Mouse (Mus musculus): ENCODE measurements around the gene Ssh1. TPM values are rescaled to one million over a fixed set of nuclear protein-coding genes. Genes with fewer than 3 reads are reported as not detected.
A peak's percentile ranks its signal among the peaks of the same experiment; 100 is the strongest.

The Ssh1 gene
- total and polyA plus RNA-seq, 2 experiments from 2014 or later, result 9.7 to 14.5 TPM

GRCm38 (mm10) chr5:113942580-113942979 lies 51.1 kb downstream of the Ssh1 start:
- Histone ChIP-seq H3K36me3 (ENCODE audit: insufficient read depth, low read length) (peaks cover 53% of the 10 kb centered on the region), H3K4me2 (ENCODE audit: low read depth, low read length) (no peak overlapping the region), H3K4me3 (ENCODE audit: low read length) (no peak overlapping the region), H3K4me1 (ENCODE audit: insufficient read depth, low read length) (no peaks in the 10 kb centered on the region), H3K9ac (replicated peaks; ENCODE audit: low read length) (no peak overlapping the region), H3K9me3 (ENCODE audit: low read length) (no peaks in the 10 kb centered on the region), H3K27me3 (ENCODE audit: insufficient read depth, low read length) (no peaks in the 10 kb centered on the region), H3K27ac (no peak overlapping the region)
- whole genome bisulfite sequencing, result 90% methylated on average over 12 of the region's 12 CpGs
- ATAC-seq (peak; percentile 71), DNase-seq (ENCODE audit: low spot score) (peak; percentile 61)
- peak; percentile 71 for TF ChIP-seq CTCF (IDR thresholded peaks at IDR 0.05; ENCODE audit: low read depth)

GRCm38 (mm10) chr5:113939263-113939900 lies 54.3 kb downstream of the Ssh1 start:
- Histone ChIP-seq H3K36me3 (ENCODE audit: insufficient read depth, low read length) (peaks cover 31% of the 10 kb centered on the region), H3K4me2 (ENCODE audit: low read depth, low read length) (no peak overlapping the region), H3K27me3 (ENCODE audit: insufficient read depth, low read length) (no peaks in the 10 kb centered on the region), H3K4me1 (ENCODE audit: insufficient read depth, low read length) (no peaks in the 10 kb centered on the region), H3K27ac (no peak overlapping the region), H3K9ac (replicated peaks; ENCODE audit: low read length) (no peak overlapping the region), H3K9me3 (ENCODE audit: low read length) (no peaks in the 10 kb centered on the region), H3K4me3 (ENCODE audit: low read length) (no peak overlapping the region)
- ATAC-seq (no peak), DNase-seq (ENCODE audit: low spot score) (no peak)
- TF ChIP-seq CTCF (IDR thresholded peaks at IDR 0.05; ENCODE audit: low read depth), result no peak
- 53% methylated on average over 12 of the region's 12 CpGs for WGBS

GRCm38 (mm10) chr5:113937650-113938049 lies 56.0 kb downstream of the Ssh1 start:
- 56% methylated on average over 7 of the region's 7 CpGs for WGBS
- no peak overlapping the region for H3K4me2 ChIP-seq (ENCODE audit: low read depth, low read length)
- no peak for TF ChIP-seq CTCF (IDR thresholded peaks at IDR 0.05; ENCODE audit: low read depth)
- no peaks in the 10 kb centered on the region for H3K27me3 ChIP-seq (ENCODE audit: insufficient read depth, low read length)
- H3K27ac ChIP-seq, result peak overlapping the region; percentile 15; the same call in 1 of the 2 replicates
- no peaks in the 10 kb centered on the region for H3K9me3 ChIP-seq (ENCODE audit: low read length)
- ATAC-seq, result no peak
- no peak for DNase-seq (ENCODE audit: low spot score)
- no peaks in the 10 kb centered on the region for H3K4me1 ChIP-seq (ENCODE audit: insufficient read depth, low read length)
- no peak overlapping the region for H3K4me3 ChIP-seq (ENCODE audit: low read length)
- peaks cover 20% of the 10 kb centered on the region; the same call in 1 of the 2 replicates for H3K36me3 ChIP-seq (ENCODE audit: insufficient read depth, low read length)
- H3K9ac ChIP-seq (replicated peaks; ENCODE audit: low read length), result no peak overlapping the region

GRCm38 (mm10) chr5:113933889-113934288 lies 59.8 kb downstream of the Ssh1 start:
- H3K9me3 ChIP-seq (ENCODE audit: low read length), result no peaks in the 10 kb centered on the region
- H3K4me3 ChIP-seq (ENCODE audit: low read length), result no peak overlapping the region
- H3K27ac ChIP-seq, result no peak overlapping the region
- no peaks in the 10 kb centered on the region for H3K4me1 ChIP-seq (ENCODE audit: insufficient read depth, low read length)
- no peak for DNase-seq (ENCODE audit: low spot score)
- WGBS, result 80% methylated on average over 6 of the region's 6 CpGs
- no peaks in the 10 kb centered on the region for H3K36me3 ChIP-seq (ENCODE audit: insufficient read depth, low read length)
- no peak overlapping the region for H3K9ac ChIP-seq (replicated peaks; ENCODE audit: low read length)
- no peak for ATAC-seq
- no peak overlapping the region for H3K4me2 ChIP-seq (ENCODE audit: low read depth, low read length)
- TF ChIP-seq CTCF (IDR thresholded peaks at IDR 0.05; ENCODE audit: low read depth), result no peak
- no peaks in the 10 kb centered on the region for H3K27me3 ChIP-seq (ENCODE audit: insufficient read depth, low read length)

- DNase-seq (ENCODE audit: low spot score) (no peak), ATAC-seq (no peak)
- no peaks in the 10 kb centered on the region for H3K9me3 ChIP-seq (ENCODE audit: low read length)
- no peaks in the 10 kb centered on the region for H3K4me1 ChIP-seq (ENCODE audit: insufficient read depth, low read length)
- no peaks in the 10 kb centered on the region for H3K27me3 ChIP-seq (ENCODE audit: insufficient read depth, low read length)
- WGBS, result 90% methylated on average over 4 of the region's 4 CpGs
- H3K27ac ChIP-seq, result no peak overlapping the region
- H3K36me3 ChIP-seq (ENCODE audit: insufficient read depth, low read length), result no peaks in the 10 kb centered on the region
- no peak overlapping the region for H3K4me2 ChIP-seq (ENCODE audit: low read depth, low read length)
- peak; percentile 55 for TF ChIP-seq CTCF (IDR thresholded peaks at IDR 0.05; ENCODE audit: low read depth)
- H3K9ac ChIP-seq (replicated peaks; ENCODE audit: low read length), result no peak overlapping the region
- H3K4me3 ChIP-seq (ENCODE audit: low read length), result no peak overlapping the region
Observed at GRCm38 (mm10) chr5:113933480-113933879, 60.2 kb downstream of the Ssh1 start.

GRCm38 (mm10) chr5:113932310-113932709 lies 61.4 kb downstream of the Ssh1 start:
- DNase-seq (ENCODE audit: low spot score) (no peak), ATAC-seq (no peak)
- Histone ChIP-seq H3K4me2 (ENCODE audit: low read depth, low read length) (no peak overlapping the region), H3K36me3 (ENCODE audit: insufficient read depth, low read length) (no peaks in the 10 kb centered on the region), H3K4me3 (ENCODE audit: low read length) (no peak overlapping the region), H3K4me1 (ENCODE audit: insufficient read depth, low read length) (no peaks in the 10 kb centered on the region), H3K27me3 (ENCODE audit: insufficient read depth, low read length) (no peaks in the 10 kb centered on the region), H3K9ac (replicated peaks; ENCODE audit: low read length) (no peak overlapping the region), H3K9me3 (ENCODE audit: low read length) (no peaks in the 10 kb centered on the region), H3K27ac (no peak overlapping the region)
- WGBS, result 83% methylated on average over 3 of the region's 3 CpGs
- no peak for TF ChIP-seq CTCF (IDR thresholded peaks at IDR 0.05; ENCODE audit: low read depth)
